Mouse (Mus musculus) A20 (cell line): ENCODE measurements around the gene Galnt10.

Experiments
- DNase-seq: peaks from one replicate; pipeline ENCODE4 v3.0.0-alpha.2; 2011; ENCODE audit warnings: low read depth, low spot score

Gene Galnt10

GRCm38 (mm10) chr11:57645018-57645559, at the start of gene Galnt10:
Gene Galnt10 (plus strand): TSS chr11:57645442.
- DNase-seq = peak; percentile 92

GRCm38 (mm10) chr11:57595899-57596298, 49.3 kb upstream of the Galnt10 start:
- no peak for DNase-seq

- DNase-seq = no peak
Measured at GRCm38 (mm10) chr11:57598161-57598560, 47.1 kb upstream of the Galnt10 start.

GRCm38 (mm10) chr11:57599304-57599703, 45.9 kb upstream of the Galnt10 start:
- DNase-seq = no peak

- no peak for DNase-seq
Measured at GRCm38 (mm10) chr11:57600113-57600512, 45.1 kb upstream of the Galnt10 start.

GRCm38 (mm10) chr11:57600621-57601121, 44.6 kb upstream of the Galnt10 start:
- no peak for DNase-seq

- no peak for DNase-seq
Measured at GRCm38 (mm10) chr11:57601806-57602455, 43.3 kb upstream of the Galnt10 start.

- no peak for DNase-seq
Measured at GRCm38 (mm10) chr11:57605086-57605485, 40.2 kb upstream of the Galnt10 start.

- DNase-seq = no peak
Measured at GRCm38 (mm10) chr11:57605660-57606059, 39.6 kb upstream of the Galnt10 start.

GRCm38 (mm10) chr11:57614502-57614901, 30.7 kb upstream of the Galnt10 start:
- no peak for DNase-seq

- DNase-seq = no peak
Measured at GRCm38 (mm10) chr11:57615286-57615685, 30.0 kb upstream of the Galnt10 start.

- DNase-seq = no peak
Measured at GRCm38 (mm10) chr11:57615871-57616270, 29.4 kb upstream of the Galnt10 start.

GRCm38 (mm10) chr11:57617526-57618264, 27.5 kb upstream of the Galnt10 start:
- peak; percentile 45 for DNase-seq

- no peak for DNase-seq
Measured at GRCm38 (mm10) chr11:57621472-57621871, 23.8 kb upstream of the Galnt10 start.

GRCm38 (mm10) chr11:57621876-57622275, 23.4 kb upstream of the Galnt10 start:
- no peak for DNase-seq

GRCm38 (mm10) chr11:57624490-57624893, 20.8 kb upstream of the Galnt10 start:
- DNase-seq = no peak

GRCm38 (mm10) chr11:57625465-57625864, 19.8 kb upstream of the Galnt10 start:
- no peak for DNase-seq

- DNase-seq = peak; percentile 12
Measured at GRCm38 (mm10) chr11:57627086-57627735, 18.0 kb upstream of the Galnt10 start.

GRCm38 (mm10) chr11:57631805-57632485, 13.3 kb upstream of the Galnt10 start:
- no peak for DNase-seq

- DNase-seq = no peak
Measured at GRCm38 (mm10) chr11:57633006-57633405, 12.2 kb upstream of the Galnt10 start.

- DNase-seq = peak; percentile 43
Measured at GRCm38 (mm10) chr11:57633975-57634585, 11.2 kb upstream of the Galnt10 start.
